Mouse (Mus musculus) liver, adult 2 months (tissue): ENCODE measurements at regions not wholly inside any gene's neighbourhood (a gene's known extent, or its start where the extent isn't known, plus 50 kb on each side); places are given as distances from the start of the nearest gene placed in this dataset.
"Not testable (repeated sequence)": the region's sequence is repeated elsewhere in the genome, so short reads cannot be mapped to it uniquely, and the experiment has no call there.

Experiments used
- DNase-seq: peaks from one replicate; pipeline ENCODE4 v3.0.0-alpha.2; 2011; ENCODE audit warnings: low read depth, low spot score; ENCODE audit errors: extremely low read depth
- H3K27ac ChIP-seq: fragments of 200-500 bp; replicated peaks from 2 replicates; pipeline ENCODE4 v1.5.1; 2012; ENCODE audit warnings: low read depth, mild to moderate bottlenecking, control low read depth, inconsistent platforms, low read length; ENCODE audit not compliant: insufficient read depth
- H3K27me3 ChIP-seq: fragments of 200-500 bp; 2 replicates; pipeline ENCODE4 v1.6.1; 2012; ENCODE audit warnings: mild to moderate bottlenecking, moderate library complexity, low read length, inconsistent platforms; ENCODE audit not compliant: control insufficient read depth, insufficient read depth
- H3K36me3 ChIP-seq: fragments of 200-500 bp; 2 replicates; pipeline ENCODE4 v1.6.1; 2012; ENCODE audit warnings: low read length, inconsistent platforms; ENCODE audit not compliant: control insufficient read depth, insufficient read depth
- H3K4me1 ChIP-seq: fragments of 200-500 bp; 2 replicates; pipeline ENCODE4 v1.6.1; 2011; ENCODE audit warnings: low read length; ENCODE audit not compliant: control insufficient read depth, insufficient read depth
- H3K4me3 ChIP-seq: fragments of 200-500 bp; 2 replicates; pipeline ENCODE4 v1.5.1; 2011; ENCODE audit warnings: low read depth, mild to moderate bottlenecking, control low read depth, low read length, moderate library complexity; ENCODE audit not compliant: insufficient read depth
- H3K79me2 ChIP-seq: fragments of 200-500 bp; 2 replicates; pipeline ENCODE4 v1.6.1; 2012; ENCODE audit warnings: inconsistent platforms, mild to moderate bottlenecking, low read length, moderate library complexity; ENCODE audit not compliant: control insufficient read depth, insufficient read depth
- H3K9ac ChIP-seq: fragments of 200-500 bp; 2 replicates; pipeline ENCODE4 v1.6.1; 2012; ENCODE audit warnings: low read depth, mild to moderate bottlenecking, control low read depth, inconsistent platforms, low read length
- CTCF ChIP-seq: fragments of 200-500 bp; IDR thresholded peaks from 2 replicates; pipeline ENCODE4 v1.5.1; 2011; ENCODE audit warnings: low read depth, low read length, control low read depth
- POLR2A ChIP-seq: fragments of 200-500 bp; IDR thresholded peaks from 2 replicates; pipeline ENCODE4 v1.6.1; 2011; ENCODE audit warnings: low read length, control low read depth; ENCODE audit not compliant: insufficient read depth; ENCODE audit errors: extremely low read depth
- WGBS: fragments of 180-500 bp; shearing (Covaris S2); methylation state at CpG from one replicate; pipeline ENCODE4 v1.1.7; 2018; 5-methylcytosine and 5-hydroxymethylcytosine counted together

GRCm38 (mm10) chr8:126774816-126775215 lies 170.8 kb downstream of the Tomm20 start:
- DNase-seq, result peak; percentile 100
- Histone ChIP-seq H3K4me1 (peaks cover 37% of the 10 kb centered on the region), H3K79me2 (no peaks in the 10 kb centered on the region), H3K27me3 (no peaks in the 10 kb centered on the region), H3K36me3 (no peaks in the 10 kb centered on the region), H3K9ac (no peak overlapping the region), H3K27ac (peak overlapping the region; percentile 95), H3K4me3 (no peak overlapping the region)
- 28% methylated on average over 7 of the region's 7 CpGs for WGBS
- TF ChIP-seq POLR2A, result 0 out of 2 replicates have a peak, but pooled peaks have one; percentile 16
- TF ChIP-seq CTCF, result no peak

GRCm38 (mm10) chr8:126772748-126773147 lies 172.9 kb downstream of the Tomm20 start:
- H3K79me2 ChIP-seq, result no peaks in the 10 kb centered on the region
- H3K27ac ChIP-seq, result no peak overlapping the region
- H3K4me1 ChIP-seq, result peaks cover 37% of the 10 kb centered on the region
- TF ChIP-seq CTCF (no peak), POLR2A (no peak)
- H3K36me3 ChIP-seq, result no peaks in the 10 kb centered on the region
- no peak for DNase-seq
- no peaks in the 10 kb centered on the region for H3K27me3 ChIP-seq
- H3K4me3 ChIP-seq, result no peak overlapping the region
- no peak overlapping the region for H3K9ac ChIP-seq
- 94% methylated on average over 11 of the region's 11 CpGs for WGBS

GRCm38 (mm10) chr8:126772194-126772593 lies 173.4 kb downstream of the Tomm20 start:
- Histone ChIP-seq H3K27me3 (no peaks in the 10 kb centered on the region), H3K9ac (no peak overlapping the region), H3K36me3 (no peaks in the 10 kb centered on the region), H3K4me3 (no peak overlapping the region), H3K4me1 (peaks cover 34% of the 10 kb centered on the region), H3K27ac (no peak overlapping the region), H3K79me2 (no peaks in the 10 kb centered on the region)
- TF ChIP-seq POLR2A, result no peak
- TF ChIP-seq CTCF, result no peak
- 42% methylated on average over 7 of the region's 7 CpGs for WGBS
- peak; percentile 84 for DNase-seq

- not testable (repeated sequence) for H3K79me2 ChIP-seq, DNase-seq, H3K27me3 ChIP-seq, H3K27ac ChIP-seq, H3K9ac ChIP-seq, H3K4me3 ChIP-seq, H3K36me3 ChIP-seq
- WGBS, result 44% methylated on average over 2 of the region's 2 CpGs
- H3K4me1 ChIP-seq, result peaks cover 22% of the 10 kb centered on the region
Measured at GRCm38 (mm10) chr8:126770374-126770773, 175.3 kb downstream of the Tomm20 start.

- WGBS, result over 99% methylated on average over 5 of the region's 5 CpGs
- TF ChIP-seq CTCF, result no peak
- no peak for TF ChIP-seq POLR2A
- no peaks in the 10 kb centered on the region for H3K36me3 ChIP-seq
- no peak overlapping the region for H3K4me3 ChIP-seq
- no peak overlapping the region for H3K9ac ChIP-seq
- no peak overlapping the region for H3K27ac ChIP-seq
- H3K79me2 ChIP-seq, result no peaks in the 10 kb centered on the region
- no peaks in the 10 kb centered on the region for H3K27me3 ChIP-seq
- peaks cover 7% of the 10 kb centered on the region; the same call in 1 of the 2 replicates for H3K4me1 ChIP-seq
- DNase-seq, result no peak
Measured at GRCm38 (mm10) chr8:126768142-126768541, 174.4 kb upstream of the Irf2bp2 start.

- 83% methylated on average over 3 of the region's 3 CpGs for WGBS
- Histone ChIP-seq H3K4me1 (peaks cover 2% of the 10 kb centered on the region; the same call in 1 of the 2 replicates), H3K27ac (no peak overlapping the region), H3K9ac (no peak overlapping the region), H3K4me3 (no peak overlapping the region), H3K27me3 (no peaks in the 10 kb centered on the region), H3K79me2 (no peaks in the 10 kb centered on the region), H3K36me3 (no peaks in the 10 kb centered on the region)
- TF ChIP-seq CTCF, result no peak
- TF ChIP-seq POLR2A, result no peak
- DNase-seq, result no peak
Measured at GRCm38 (mm10) chr8:126767341-126767740, 173.6 kb upstream of the Irf2bp2 start.
